8 mouse cellular contexts compared by ENCODE assay signal in genomic region chr11:110399240-110400150, GRCm38 (mm10). TPM values are rescaled to one million over a fixed set of nuclear protein-coding genes. Genes with fewer than 3 reads are reported as not detected.
DNase-seq lines count a peak whose midpoint lies in the region; ATAC-seq and TF ChIP-seq lines count a peak whose summit lies in the region.

No protein-coding gene starts in this region.

- TF ChIP-seq CTCF in kidney, adult 2 months (conservative IDR thresholded peaks at IDR 0.05; ENCODE audit: insufficient read depth, insufficient read length, low read depth, low read length), result no peak
- no peak for TF ChIP-seq CTCF in bone marrow, adult 2 months (IDR thresholded peaks at IDR 0.05; ENCODE audit: control insufficient read depth, insufficient read depth, low read length)

- no peaks in the 10 kb centered on the region for H3K27me3 ChIP-seq in kidney, adult 2 months (replicated peaks; ENCODE audit: control insufficient read depth, insufficient read depth, low read length)
- peaks cover 7% of the 10 kb centered on the region for H3K27me3 ChIP-seq in hindbrain, embryonic 12.5 days
- peaks cover 2% of the 10 kb centered on the region; the same call in 1 of the 2 replicates for H3K27me3 ChIP-seq in midbrain, embryonic 11.5 days (ENCODE audit: control insufficient read depth, insufficient read depth, low read length)

- no peaks in the 10 kb centered on the region for H3K36me3 ChIP-seq in kidney, adult 2 months (ENCODE audit: control insufficient read depth, insufficient read depth, low read length)
- no peaks in the 10 kb centered on the region for H3K36me3 ChIP-seq in hindbrain, embryonic 12.5 days
- H3K36me3 ChIP-seq in midbrain, embryonic 11.5 days (ENCODE audit: control insufficient read depth, insufficient read depth, low read length), result no peaks in the 10 kb centered on the region

- peak overlapping the region; percentile 86 for H3K4me3 ChIP-seq in kidney, adult 2 months (ENCODE audit: insufficient read depth, low read depth, low read length)
- H3K4me3 ChIP-seq in bone marrow, adult 2 months (replicated peaks; ENCODE audit: control insufficient read depth, low read depth, low read length), result peak overlapping the region; percentile 92
- peak overlapping the region; percentile 57 for H3K4me3 ChIP-seq in hindbrain, embryonic 12.5 days
- peak overlapping the region; percentile 46 for H3K4me3 ChIP-seq in midbrain, embryonic 11.5 days (ENCODE audit: low read depth, low read length)

- no peaks in the 10 kb centered on the region for H3K9me3 ChIP-seq in hindbrain, embryonic 12.5 days (replicated peaks)
- no peaks in the 10 kb centered on the region for H3K9me3 ChIP-seq in midbrain, embryonic 11.5 days (ENCODE audit: control insufficient read depth, low read length)

- no peak for TF ChIP-seq POLR2A in kidney, adult 2 months (IDR thresholded peaks at IDR 0.05; ENCODE audit: low read depth, low read length)
- no peak for TF ChIP-seq POLR2A in bone marrow, adult 2 months (IDR thresholded peaks at IDR 0.05; ENCODE audit: borderline replicate concordance, control insufficient read depth, low read depth, low read length)

- no peak for DNase-seq in kidney, adult 2 months
- no peak for DNase-seq in kidney, postnatal 25 days
- DNase-seq in midbrain, embryonic 11.5 days (ENCODE audit: low spot score, missing footprints), result peak; percentile 95
- DNase-seq in adrenal gland, postnatal 4 days (ENCODE audit: low spot score in 2 of 2), result no peak
- DNase-seq in right cerebral cortex, postnatal 14 days, result no peak
- DNase-seq in left cerebral cortex, adult 11 months (ENCODE audit: low spot score), result no peak

- 3% methylated on average over 15 of the region's 15 CpGs for WGBS in kidney, adult 2 months
- under 1% methylated on average over 15 of the region's 15 CpGs for whole genome bisulfite sequencing in bone marrow, adult 2 months
- WGBS in hindbrain, embryonic 12.5 days, result 10% methylated on average over 15 of the region's 15 CpGs
- 9% methylated on average over 15 of the region's 15 CpGs for WGBS in midbrain, embryonic 11.5 days

- no peak overlapping the region; the same call in 1 of the 2 replicates for H3K27ac ChIP-seq in kidney, adult 2 months (ENCODE audit: insufficient read depth, low read depth, low read length)
- no peak overlapping the region for H3K27ac ChIP-seq in bone marrow, adult 2 months (ENCODE audit: control insufficient read depth, insufficient read depth, low read depth, low read length, poor library complexity)
- no peak overlapping the region for H3K27ac ChIP-seq in hindbrain, embryonic 12.5 days
- no peak overlapping the region for H3K27ac ChIP-seq in midbrain, embryonic 11.5 days (ENCODE audit: low read depth, low read length)

- H3K4me2 ChIP-seq in hindbrain, embryonic 12.5 days (replicated peaks), result peak overlapping the region; percentile 63
- peak overlapping the region; percentile 65 for H3K4me2 ChIP-seq in midbrain, embryonic 11.5 days

- peak overlapping the region; percentile 64 for H3K9ac ChIP-seq in hindbrain, embryonic 12.5 days
- H3K9ac ChIP-seq in midbrain, embryonic 11.5 days (ENCODE audit: low read length), result peak overlapping the region; percentile 64

- peaks cover 15% of the 10 kb centered on the region; the same call in 1 of the 2 replicates for H3K4me1 ChIP-seq in kidney, adult 2 months (ENCODE audit: control insufficient read depth, insufficient read depth, low read length)
- no peaks in the 10 kb centered on the region; the same call in 1 of the 2 replicates for H3K4me1 ChIP-seq in bone marrow, adult 2 months (ENCODE audit: control insufficient read depth, insufficient read depth, low read length)
- H3K4me1 ChIP-seq in hindbrain, embryonic 12.5 days, result peaks cover 38% of the 10 kb centered on the region
- peaks cover 11% of the 10 kb centered on the region for H3K4me1 ChIP-seq in midbrain, embryonic 11.5 days (ENCODE audit: control insufficient read depth, insufficient read depth, low read length)

- no peak; the same call in 1 of the 2 replicates for ATAC-seq in hindbrain, embryonic 12.5 days (ENCODE audit: low FRiP score)
- no peak; the same call in 1 of the 2 replicates for ATAC-seq in midbrain, embryonic 11.5 days (ENCODE audit: low FRiP score)

RNA-seq across cellular contexts. Expression of gene Map2k6, which starts 0.6 kb away (rescaled TPM):
- 5.6 and 6.6 TPM in 2 replicates for polyA plus RNA-seq in kidney, adult 2 months (2012; rRNA removed)
- 3.3 and 6.0 TPM in 2 replicates for polyA plus RNA-seq in bone marrow, adult 2 months (2011; ENCODE audit: insufficient read depth, insufficient read length, low replicate concordance, missing spikeins)
- polyA plus RNA-seq in hindbrain, embryonic 12.5 days (2016; fragmentation: Nextera tagmentation; extraction: Ambion mirVana), result 27.8 and 34.4 TPM in 2 replicates
- polyA plus RNA-seq in midbrain, embryonic 11.5 days (2014; fragmentation: Nextera tagmentation; extraction: Ambion mirVana), result 37.1 and 38.7 TPM in 2 replicates
- total RNA-seq in adrenal gland, postnatal 4 days (2021), result 10 to 100 TPM; 14.1 to 16.2 TPM
